Mouse (Mus musculus): ENCODE data around the gene 1700018B08Rik.

DNA sequence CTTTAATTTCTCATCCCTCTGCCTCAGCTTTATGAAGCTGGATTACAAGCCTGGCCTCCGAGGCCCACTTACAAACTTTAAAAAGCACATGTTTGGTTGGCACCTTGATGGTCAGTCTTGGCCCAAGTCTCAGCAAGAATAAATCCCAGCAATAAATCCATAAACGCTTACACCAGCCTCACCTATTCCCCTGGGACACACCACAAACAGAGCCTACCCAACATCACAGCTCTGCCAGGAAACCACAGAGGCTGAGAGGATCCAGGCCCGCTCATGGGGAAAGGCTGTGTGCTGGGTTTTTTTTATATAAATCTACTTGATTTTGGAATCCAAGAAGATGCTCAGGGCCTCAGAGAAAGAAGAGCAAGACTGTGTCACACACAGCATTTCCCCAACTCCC lies 31.5 kb upstream of the 1700018B08Rik start:
- TF ChIP-seq POLR2A (IDR thresholded peaks at IDR 0.05; ENCODE audit: borderline replicate concordance, extremely low read depth, low read depth, low read length) (no peak), CTCF (IDR thresholded peaks at IDR 0.05; ENCODE audit: insufficient read depth, low read length) (no peak)

Measured in lung, adult 2 months (tissue).